Mouse (Mus musculus): Measurements from ENCODE around the gene Gabpa. TPM values are rescaled to one million over a fixed set of nuclear protein-coding genes. Genes with fewer than 3 reads are reported as not detected.

The Gabpa gene
- polyA plus RNA-seq, 1 experiment, result 15.3 TPM

- TF ChIP-seq POLR2A (IDR thresholded peaks at IDR 0.05; ENCODE audit: extremely low read depth, insufficient read depth, low read length), result no peak
- TF ChIP-seq CTCF (IDR thresholded peaks at IDR 0.05; ENCODE audit: extremely low read depth, insufficient read depth, low read length), result no peak
- Histone ChIP-seq H3K27ac (ENCODE audit: insufficient read depth, low read length) (no peak overlapping the region), H3K4me1 (ENCODE audit: control insufficient read depth, insufficient read depth, low read length) (no peaks in the 10 kb centered on the region), H3K4me3 (ENCODE audit: insufficient read depth, low read length) (no peak overlapping the region)
These were observed 46.4 kb downstream of the Gabpa start for GRCm38 (mm10) chr16:84881168-84881567.

- Histone ChIP-seq H3K27ac (ENCODE audit: insufficient read depth, low read length) (no peak overlapping the region), H3K4me3 (ENCODE audit: insufficient read depth, low read length) (no peak overlapping the region), H3K4me1 (ENCODE audit: control insufficient read depth, insufficient read depth, low read length) (no peaks in the 10 kb centered on the region)
- TF ChIP-seq POLR2A (IDR thresholded peaks at IDR 0.05; ENCODE audit: extremely low read depth, insufficient read depth, low read length), result no peak
- TF ChIP-seq CTCF (IDR thresholded peaks at IDR 0.05; ENCODE audit: extremely low read depth, insufficient read depth, low read length), result no peak
These were observed 47.1 kb downstream of the Gabpa start for GRCm38 (mm10) chr16:84881754-84882321.

- H3K27ac ChIP-seq (ENCODE audit: insufficient read depth, low read length), result no peak overlapping the region
- H3K4me3 ChIP-seq (ENCODE audit: insufficient read depth, low read length), result no peak overlapping the region
- H3K4me1 ChIP-seq (ENCODE audit: control insufficient read depth, insufficient read depth, low read length), result no peaks in the 10 kb centered on the region
- TF ChIP-seq CTCF (IDR thresholded peaks at IDR 0.05; ENCODE audit: extremely low read depth, insufficient read depth, low read length) (no peak), POLR2A (IDR thresholded peaks at IDR 0.05; ENCODE audit: extremely low read depth, insufficient read depth, low read length) (no peak)
These were observed 49.8 kb downstream of the Gabpa start for GRCm38 (mm10) chr16:84884572-84884971.

GRCm38 (mm10) chr16:84902995-84903394 is 68.3 kb downstream of the Gabpa start:
- TF ChIP-seq POLR2A (IDR thresholded peaks at IDR 0.05; ENCODE audit: extremely low read depth, insufficient read depth, low read length), result no peak
- TF ChIP-seq CTCF (IDR thresholded peaks at IDR 0.05; ENCODE audit: extremely low read depth, insufficient read depth, low read length), result no peak
- H3K4me1 ChIP-seq (ENCODE audit: control insufficient read depth, insufficient read depth, low read length), result no peaks in the 10 kb centered on the region
- H3K27ac ChIP-seq (ENCODE audit: insufficient read depth, low read length), result no peak overlapping the region
- no peak overlapping the region for H3K4me3 ChIP-seq (ENCODE audit: insufficient read depth, low read length)

GRCm38 (mm10) chr16:84911477-84912165 is 76.9 kb downstream of the Gabpa start:
- Histone ChIP-seq H3K4me3 (ENCODE audit: insufficient read depth, low read length) (no peak overlapping the region), H3K4me1 (ENCODE audit: control insufficient read depth, insufficient read depth, low read length) (peaks cover 1% of the 10 kb centered on the region; the same call in 1 of the 2 replicates), H3K27ac (ENCODE audit: insufficient read depth, low read length) (no peak overlapping the region)
- no peak for TF ChIP-seq CTCF (IDR thresholded peaks at IDR 0.05; ENCODE audit: extremely low read depth, insufficient read depth, low read length)
- TF ChIP-seq POLR2A (IDR thresholded peaks at IDR 0.05; ENCODE audit: extremely low read depth, insufficient read depth, low read length), result no peak

Other genes starting within 250 kb of the Gabpa start
- gene Mrpl39, start 99.2 kb upstream of the Gabpa start, polyA plus RNA-seq (2012; rRNA removed), result 19.7 and 20.6 TPM in 2 replicates
- 32.9 and 39.3 TPM in 2 replicates for gene Jam2, start 60.8 kb upstream of the Gabpa start, polyA plus RNA-seq (2012; rRNA removed)
- gene Atp5j, start 700 bp downstream of the Gabpa start, polyA plus RNA-seq (2012; rRNA removed), result 401 and 423 TPM in 2 replicates